Mouse (Mus musculus) heart, adult 2 months (tissue): ENCODE measurements around the gene Bst2.

ENCODE experiments used
- CTCF ChIP-seq: fragments of 200-600 bp; IDR thresholded peaks from 2 replicates; pipeline ENCODE4 v1.8.1; 2022; ENCODE audit warnings: antibody characterized with exemption, mild to moderate bottlenecking, moderate library complexity
- EP300 ChIP-seq: fragments of 200-500 bp; IDR thresholded peaks from 2 replicates; pipeline ENCODE4 v1.6.1; 2011; ENCODE audit warnings: low read depth, low read length, control low read depth; ENCODE audit not compliant: insufficient read depth
- POLR2A ChIP-seq: fragments of 200-500 bp; IDR thresholded peaks from 2 replicates; pipeline ENCODE4 v1.6.1; 2011; ENCODE audit warnings: mild to moderate bottlenecking, low read depth, low read length, control low read depth; ENCODE audit not compliant: insufficient read depth

DNA sequence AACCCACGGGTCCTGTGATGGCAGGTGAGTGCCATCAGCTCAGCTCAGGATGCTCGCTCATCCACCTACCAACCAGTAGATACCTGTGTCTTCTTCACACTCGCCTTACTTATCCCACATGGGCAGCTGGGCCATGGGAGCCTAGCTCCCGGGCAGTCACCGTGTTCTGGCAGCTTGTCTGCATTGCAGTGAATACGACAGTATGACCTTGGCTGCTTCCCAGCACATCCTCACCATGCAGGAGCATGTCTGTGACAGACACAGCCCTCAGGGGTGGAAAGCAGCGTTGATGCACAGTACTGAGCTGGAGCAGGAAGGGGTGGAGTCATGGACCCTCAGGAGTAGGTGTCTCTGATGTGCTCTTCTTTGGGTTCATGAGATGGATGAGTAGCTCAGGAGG lies 37.2 kb upstream of the Bst2 start:
- TF ChIP-seq POLR2A: no peak
- TF ChIP-seq CTCF: no peak
- TF ChIP-seq EP300: no peak
